Mouse (Mus musculus) erythroblast, embryonic 14.5 days (primary cell): Measurements from ENCODE around the gene Rasgef1b.

Source experiments
- GATA1 ChIP-seq: IDR thresholded peaks from 2 replicates; pipeline ENCODE4 v1.6.1; 2012; ENCODE audit warnings: low read length, inconsistent platforms, mixed read lengths
- TAL1 ChIP-seq: IDR thresholded peaks from 3 replicates; pipeline ENCODE4 v1.6.1; 2012; ENCODE audit warnings: low read length, inconsistent platforms, mixed read lengths

DNA sequence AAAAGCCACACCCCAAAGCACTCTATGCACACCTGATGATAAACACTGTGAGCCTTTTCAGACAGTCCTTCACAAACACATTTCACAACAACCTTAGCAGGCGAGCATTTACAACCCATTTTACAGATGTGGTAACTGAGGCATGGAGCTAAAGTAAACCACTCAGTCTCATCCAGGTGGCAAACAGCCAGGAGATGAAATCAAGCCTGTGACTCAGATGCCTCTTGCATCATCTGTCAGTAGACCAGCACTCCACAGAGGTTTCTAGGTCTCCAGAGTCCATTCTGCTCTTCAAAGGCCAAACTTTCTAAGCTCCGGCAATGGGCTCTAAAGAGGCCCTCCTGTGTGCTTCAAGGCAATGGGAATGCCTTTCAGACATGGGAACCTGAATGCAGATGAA is 396.8 kb downstream of the Rasgef1b start:
- no peak for TF ChIP-seq GATA1
- TF ChIP-seq TAL1, result no peak
